Mouse (Mus musculus) ovary, adult 2 months (tissue): Measurements from ENCODE around the gene Fpr-rs3. TPM values are rescaled to one million over a fixed set of nuclear protein-coding genes. Genes with fewer than 3 reads are reported as not detected.

Experiments used
- polyA plus RNA-seq: library from polyadenylated mRNA; depleted of rRNA; stranded (reverse); fragments of >200 nt; gene quantifications from 2 replicates; pipeline ENCODE4 v1.2.3, GENCODE M21; 2012; rRNA removed

Gene Fpr-rs3
- polyA plus RNA-seq = not detected in 2 replicates

DNA sequence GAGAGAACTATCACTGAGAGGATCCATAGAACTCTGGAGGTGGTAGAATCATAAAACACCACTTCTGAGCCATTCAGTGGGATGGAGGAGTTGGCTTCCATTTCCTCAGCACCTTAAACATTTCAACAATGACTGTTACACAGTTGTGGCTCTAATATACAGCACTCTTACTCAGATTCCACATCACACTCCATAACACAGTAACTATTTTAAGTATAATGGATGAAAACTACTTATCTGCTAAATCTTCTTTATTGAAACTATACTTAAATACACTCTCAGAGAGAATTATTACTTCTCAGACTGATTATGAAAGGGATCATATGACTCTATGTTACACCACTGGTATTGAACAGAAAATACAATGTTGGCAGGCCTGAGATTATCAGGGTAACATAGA lies at the start of gene Fpr-rs3:
Fpr-rs3 (minus strand) TSS at position 101 of the 400 bp plus-strand sequence.

DNA sequence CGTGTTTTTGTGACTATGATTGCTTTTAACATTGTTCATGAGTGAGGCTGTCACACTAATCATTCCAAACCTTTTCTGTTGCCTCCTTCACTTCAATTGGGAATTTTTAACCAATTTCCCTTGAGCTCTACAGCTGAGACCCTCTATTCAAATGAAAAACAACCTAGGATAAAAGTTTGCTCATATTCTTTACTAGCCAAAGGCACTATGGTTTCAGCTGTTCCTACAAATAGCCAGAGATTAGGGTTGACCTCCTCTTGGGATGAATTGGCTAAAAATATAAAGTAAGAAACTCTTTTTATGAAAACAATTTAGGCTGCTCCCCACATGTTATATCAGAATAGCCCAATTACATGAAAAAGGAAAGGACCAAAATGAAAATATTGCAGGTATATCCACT lies 28.4 kb downstream of the Fpr-rs3 start, which contains the start of gene Vmn2r110:
Vmn2r110 (minus strand) TSS at position 101 of the 400 bp plus-strand sequence.

Other genes starting within 250 kb of the Fpr-rs3 start
- not detected in 2 replicates for gene Vmn1r224, start 210.7 kb downstream of the Fpr-rs3 start, polyA plus RNA-seq
- gene Vmn2r108, start 143.5 kb downstream of the Fpr-rs3 start, polyA plus RNA-seq = not detected in 2 replicates
- not detected in 2 replicates for gene Vmn1r225, start 126.7 kb downstream of the Fpr-rs3 start, polyA plus RNA-seq
- not detected in 2 replicates for gene Vmn2r109, start 60.1 kb downstream of the Fpr-rs3 start, polyA plus RNA-seq
- gene Vmn2r110, start 28.5 kb downstream of the Fpr-rs3 start, polyA plus RNA-seq = not detected in 2 replicates
- gene Vmn1r226, start 58.0 kb upstream of the Fpr-rs3 start, polyA plus RNA-seq = not detected in 2 replicates
- gene Vmn1r227, start 105.0 kb upstream of the Fpr-rs3 start, polyA plus RNA-seq = not detected in 2 replicates
- gene Vmn1r228, start 161.3 kb upstream of the Fpr-rs3 start, polyA plus RNA-seq = not detected in 2 replicates
- not detected in 2 replicates for gene Vmn1r229, start 186.7 kb upstream of the Fpr-rs3 start, polyA plus RNA-seq
- not detected in 2 replicates for gene Vmn1r230, start 215.6 kb upstream of the Fpr-rs3 start, polyA plus RNA-seq